ENCODE assay signal across 9 mouse cellular contexts in the genomic region with DNA sequence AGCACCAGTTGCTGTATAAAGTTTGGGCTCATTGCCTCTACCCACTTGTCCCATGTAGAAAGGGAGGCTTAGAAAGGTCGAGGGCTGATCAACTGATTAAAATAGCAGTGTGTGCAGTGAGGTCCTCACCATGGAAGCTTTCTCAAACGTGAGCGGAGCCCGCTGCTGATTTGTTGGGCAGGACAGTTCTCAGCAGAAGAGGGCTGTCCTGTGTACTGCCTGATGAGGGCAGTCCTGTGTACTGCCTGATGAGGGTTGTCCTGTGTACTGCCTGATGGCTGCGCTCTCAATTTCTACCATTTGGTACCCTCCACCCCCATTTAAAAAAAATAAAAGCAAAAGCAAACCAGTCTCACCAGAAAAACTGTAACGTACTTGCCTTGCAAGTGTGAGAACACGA.
DNase-seq lines count a peak whose midpoint lies in the region; ATAC-seq and TF ChIP-seq lines count a peak whose summit lies in the region.
"Had no signal": no experiment of that assay in that cellular context is flagged by ENCODE, and none has a peak within 500 bp of the region (broad histone marks: within the 10 kb centered on the region; RNA-seq: fewer than 3 reads in every experiment).

No protein-coding gene starts in this region.

- peaks cover 32% of the 10 kb centered on the region for H3K27me3 ChIP-seq in neural tube, embryonic 12.5 days (replicated peaks)
- peaks cover 11% of the 10 kb centered on the region; the same call in 1 of the 2 replicates for H3K27me3 ChIP-seq in heart, embryonic 11.5 days (ENCODE audit: control insufficient read depth, insufficient read depth, low read length)
- H3K27me3 ChIP-seq in liver, adult 2 months (ENCODE audit: control insufficient read depth, insufficient read depth, low read length) = peaks cover 4% of the 10 kb centered on the region
- peaks cover 18% of the 10 kb centered on the region for H3K27me3 ChIP-seq in forebrain, embryonic 16.5 days (replicated peaks; ENCODE audit: control insufficient read depth, insufficient read depth, low read length)

- H3K9me3 ChIP-seq in neural tube, embryonic 12.5 days = no peaks in the 10 kb centered on the region
- H3K9me3 ChIP-seq in heart, embryonic 11.5 days (replicated peaks; ENCODE audit: control insufficient read depth, low read length) = no peaks in the 10 kb centered on the region
- no peaks in the 10 kb centered on the region for H3K9me3 ChIP-seq in forebrain, embryonic 16.5 days (ENCODE audit: control insufficient read depth, low read length)
- H3K9me3 ChIP-seq: megakaryocyte, embryonic 14.5 days had no signal

- H3K4me1 ChIP-seq in neural tube, embryonic 12.5 days = peaks cover 22% of the 10 kb centered on the region
- peaks cover 3% of the 10 kb centered on the region for H3K4me1 ChIP-seq in heart, embryonic 11.5 days (ENCODE audit: control insufficient read depth, insufficient read depth, low read length)
- 0 out of 2 replicates have a peak, but pooled peaks cover 5% of the 10 kb centered on the region for H3K4me1 ChIP-seq in liver, adult 2 months (ENCODE audit: control insufficient read depth, insufficient read depth, low read length)
- peaks cover 12% of the 10 kb centered on the region for H3K4me1 ChIP-seq in forebrain, embryonic 16.5 days (replicated peaks; ENCODE audit: control insufficient read depth, insufficient read depth, low read length)

- no peak overlapping the region for H3K9ac ChIP-seq in neural tube, embryonic 12.5 days
- no peak overlapping the region for H3K9ac ChIP-seq in heart, embryonic 11.5 days (ENCODE audit: low read depth, low read length)
- no peak overlapping the region for H3K9ac ChIP-seq in liver, adult 2 months (ENCODE audit: low read depth, low read length)
- H3K9ac ChIP-seq in forebrain, embryonic 16.5 days (replicated peaks; ENCODE audit: low read depth, low read length) = no peak overlapping the region

- DNase-seq in neural tube, embryonic 10.5 days (ENCODE audit: extremely low spot score, low spot score) = no peak
- DNase-seq in liver, adult 2 months (ENCODE audit: extremely low read depth, low read depth, low spot score) = no peak
- peak; percentile 55 for DNase-seq in testis, postnatal 10 days (ENCODE audit: low spot score)
- no peak for DNase-seq in layer of hippocampus, adult 9-11 months

- no peak overlapping the region for H3K4me3 ChIP-seq in neural tube, embryonic 12.5 days
- H3K4me3 ChIP-seq in heart, embryonic 11.5 days (ENCODE audit: low read depth, low read length) = 0 out of 2 replicates have a peak overlapping the region, but pooled peaks have one; percentile 0
- H3K4me3 ChIP-seq in liver, adult 2 months (ENCODE audit: insufficient read depth, low read depth, low read length) = no peak overlapping the region
- no peak overlapping the region for H3K4me3 ChIP-seq in forebrain, embryonic 16.5 days (replicated peaks; ENCODE audit: low read length)
- H3K4me3 ChIP-seq: megakaryocyte, embryonic 14.5 days had no signal

- no peak for TF ChIP-seq CTCF in liver, adult 2 months (IDR thresholded peaks at IDR 0.05; ENCODE audit: low read depth, low read length)

- H3K36me3 ChIP-seq in neural tube, embryonic 12.5 days = no peaks in the 10 kb centered on the region
- no peaks in the 10 kb centered on the region for H3K36me3 ChIP-seq in heart, embryonic 11.5 days (ENCODE audit: control insufficient read depth, insufficient read depth, low read length)
- no peaks in the 10 kb centered on the region for H3K36me3 ChIP-seq in liver, adult 2 months (ENCODE audit: control insufficient read depth, insufficient read depth, low read length)
- H3K36me3 ChIP-seq in forebrain, embryonic 16.5 days (ENCODE audit: control insufficient read depth, insufficient read depth) = no peaks in the 10 kb centered on the region

- no peak for ATAC-seq in neural tube, embryonic 12.5 days (ENCODE audit: low FRiP score, low read depth)
- ATAC-seq in heart, embryonic 11.5 days (replicated peaks; ENCODE audit: insufficient number of reproducible peaks, low FRiP score, low TSS enrichment) = no peak
- no peak for ATAC-seq in erythroid progenitor cell, adult 5-6 weeks (replicated peaks; ENCODE audit: low FRiP score, poor library complexity, severe bottlenecking)
- no peak for ATAC-seq in forebrain, embryonic 16.5 days

- WGBS in neural tube, embryonic 12.5 days = 57% methylated on average over 7 of the region's 7 CpGs
- WGBS in heart, embryonic 11.5 days (ENCODE audit: insufficient replicate concordance) = 41% methylated on average over 7 of the region's 7 CpGs
- WGBS in liver, adult 2 months = 45% methylated on average over 7 of the region's 7 CpGs
- 60% methylated on average over 7 of the region's 7 CpGs for WGBS in forebrain, embryonic 16.5 days

- H3K79me2 ChIP-seq in liver, adult 2 months (ENCODE audit: control insufficient read depth, insufficient read depth, low read length) = no peaks in the 10 kb centered on the region

- H3K4me2 ChIP-seq in neural tube, embryonic 12.5 days (replicated peaks) = 0 out of 2 replicates have a peak overlapping the region, but pooled peaks have one; percentile 14
- peak overlapping the region; percentile 47 for H3K4me2 ChIP-seq in heart, embryonic 11.5 days
- no peak overlapping the region for H3K4me2 ChIP-seq in forebrain, embryonic 16.5 days (ENCODE audit: low read length)

- no peak overlapping the region for H3K27ac ChIP-seq in neural tube, embryonic 12.5 days
- H3K27ac ChIP-seq in heart, embryonic 11.5 days (ENCODE audit: low read depth, low read length) = no peak overlapping the region
- peak overlapping the region; percentile 7; the same call in 1 of the 2 replicates for H3K27ac ChIP-seq in liver, adult 2 months (replicated peaks; ENCODE audit: insufficient read depth, low read depth, low read length)
- H3K27ac ChIP-seq in forebrain, embryonic 16.5 days (ENCODE audit: low read length) = no peak overlapping the region

- TF ChIP-seq POLR2A in liver, adult 2 months (IDR thresholded peaks at IDR 0.05; ENCODE audit: extremely low read depth, insufficient read depth, low read length) = no peak
